Mouse (Mus musculus) liver, postnatal 0 days (tissue): ENCODE measurements around the gene 2010300C02Rik. TPM values are rescaled to one million over a fixed set of nuclear protein-coding genes. Genes with fewer than 3 reads are reported as not detected.

Source experiments
- ATAC-seq: fragments of 200-750 bp; cut with Nextera tagmentation; 2 replicates; pipeline ENCODE4 v1.8.0; 2017; ENCODE audit warnings: mild to moderate bottlenecking, moderate library complexity
- DNase-seq: peaks from one replicate; pipeline ENCODE4 v3.0.0-alpha.2; 2016
- H3K27ac ChIP-seq: fragments of 300-500 bp; sonication (generic); 2 replicates; pipeline ENCODE4 v1.5.1; 2014; ENCODE audit warnings: antibody characterized with exemption, moderate library complexity, mild to moderate bottlenecking, low read depth
- H3K27me3 ChIP-seq: fragments of 300-500 bp; sonication (generic); 2 replicates; pipeline ENCODE4 v1.6.1; 2014; ENCODE audit warnings: low read length, control low read depth, mixed read lengths; ENCODE audit not compliant: insufficient read depth
- H3K36me3 ChIP-seq: fragments of 300-500 bp; sonication (generic); replicated peaks from 2 replicates; pipeline ENCODE4 v1.6.1; 2014; ENCODE audit warnings: mild to moderate bottlenecking, control low read depth, low read length, moderate library complexity, mixed read lengths; ENCODE audit not compliant: insufficient read depth
- H3K4me1 ChIP-seq: fragments of 300-500 bp; sonication (generic); 2 replicates; pipeline ENCODE4 v1.6.1; 2014; ENCODE audit warnings: antibody characterized with exemption, mild to moderate bottlenecking, control low read depth; ENCODE audit not compliant: insufficient read depth
- H3K4me2 ChIP-seq: fragments of 300-500 bp; sonication (generic); 2 replicates; pipeline ENCODE4 v1.6.1; 2014; ENCODE audit warnings: low read depth, mild to moderate bottlenecking, low read length, moderate library complexity, mixed read lengths
- H3K4me3 ChIP-seq: fragments of 300-500 bp; sonication (generic); 2 replicates; pipeline ENCODE4 v1.5.1; 2014; ENCODE audit warnings: low read depth, low read length
- H3K9ac ChIP-seq: fragments of 300-500 bp; sonication (generic); replicated peaks from 2 replicates; pipeline ENCODE4 v1.6.1; 2014; ENCODE audit warnings: mild to moderate bottlenecking, moderate library complexity
- H3K9me3 ChIP-seq: fragments of 300-500 bp; sonication (generic); 2 replicates; pipeline ENCODE4 v1.6.1; 2016; ENCODE audit warnings: mild to moderate bottlenecking, control low read depth, low read length, mixed read lengths
- CTCF ChIP-seq: sonication (generic); IDR thresholded peaks from 2 replicates; pipeline ENCODE4 v1.5.1; 2016; ENCODE audit warnings: antibody characterized with exemption, low read depth
- EP300 ChIP-seq: IDR thresholded peaks from 2 replicates; pipeline ENCODE4 v1.6.1; 2016; ENCODE audit warnings: antibody characterized with exemption, low read depth, mild to moderate bottlenecking
- WGBS: fragments of 180-500 bp; shearing (Covaris S2); extraction: QIAGEN DNeasy Blood & Tissue Kit; methylation state at CpG from one replicate; pipeline ENCODE4 v1.1.7; 2014; ENCODE audit not compliant: insufficient replicate concordance; 5-methylcytosine and 5-hydroxymethylcytosine counted together
- polyA plus RNA-seq: library from polyadenylated mRNA; unstranded; fragments of >200 nt; fragmentation: Nextera tagmentation; extraction: Ambion mirVana; gene quantifications from 2 replicates; pipeline ENCODE4 v1.2.1, GENCODE M21; 2015

Gene 2010300C02Rik
- polyA plus RNA-seq, 1 experiment from 2014 or later = 0.20 TPM

DNA sequence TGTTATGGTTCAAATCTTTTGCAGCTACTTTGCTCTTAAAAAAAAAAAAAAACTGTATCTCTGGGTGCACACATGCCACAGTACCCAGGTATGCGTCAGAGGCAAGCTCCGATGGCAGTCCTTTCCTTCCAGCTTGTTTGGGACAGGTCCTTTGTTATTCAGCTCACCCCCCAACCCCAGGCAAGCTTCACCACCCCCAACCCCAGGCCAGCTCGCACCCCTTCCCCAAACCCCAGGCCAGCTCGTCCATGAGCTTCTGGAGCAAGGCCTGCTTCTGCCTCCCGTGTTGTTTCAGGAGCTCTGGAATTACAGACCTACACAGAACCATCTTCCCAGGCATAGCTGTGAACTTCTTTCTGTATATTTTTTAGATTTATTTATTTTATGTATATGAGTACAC, 83.1 kb downstream of the 2010300C02Rik start:
- Histone ChIP-seq H3K27me3 (no peaks in the 10 kb centered on the region), H3K4me1 (no peaks in the 10 kb centered on the region), H3K36me3 (no peaks in the 10 kb centered on the region), H3K9me3 (no peaks in the 10 kb centered on the region), H3K4me3 (no peak overlapping the region), H3K27ac (no peak overlapping the region), H3K9ac (no peak overlapping the region), H3K4me2 (no peak overlapping the region)
- TF ChIP-seq CTCF (no peak), EP300 (no peak)
- WGBS = 85% methylated on average over 5 of the region's 5 CpGs
- no peak for ATAC-seq
- DNase-seq = no peak

DNA sequence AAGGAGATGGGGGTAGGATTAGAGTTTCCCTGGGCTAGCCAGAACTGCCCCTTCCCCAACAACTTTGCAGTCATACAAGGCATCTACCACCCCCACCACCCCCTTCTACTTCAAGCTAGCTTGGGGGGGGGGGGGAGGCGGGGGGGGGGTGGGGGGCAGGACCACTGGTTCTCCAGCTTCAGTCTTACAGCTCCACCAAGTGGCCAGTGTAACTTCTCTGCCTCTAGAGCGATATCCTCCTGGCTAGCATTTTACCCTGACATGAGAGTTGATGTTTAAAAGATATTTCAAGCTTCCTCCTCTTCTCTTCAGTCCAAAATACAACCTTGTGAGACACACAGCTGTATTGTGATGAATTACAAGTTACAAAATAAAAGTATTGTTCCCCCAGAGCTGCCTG, 83.7 kb downstream of the 2010300C02Rik start:
- no peak overlapping the region for H3K27ac ChIP-seq
- no peak for ATAC-seq
- no peak overlapping the region for H3K9ac ChIP-seq
- H3K4me1 ChIP-seq = no peaks in the 10 kb centered on the region
- no peaks in the 10 kb centered on the region for H3K9me3 ChIP-seq
- 38% methylated on average over 2 of the region's 2 CpGs for WGBS
- H3K36me3 ChIP-seq = no peaks in the 10 kb centered on the region
- DNase-seq = no peak
- TF ChIP-seq CTCF (peak; percentile 44), EP300 (no peak)
- H3K27me3 ChIP-seq = no peaks in the 10 kb centered on the region
- H3K4me3 ChIP-seq = no peak overlapping the region
- H3K4me2 ChIP-seq = no peak overlapping the region

- TF ChIP-seq EP300 (no peak), CTCF (0 out of 2 replicates have a peak, but pooled peaks have one; percentile 18)
- ATAC-seq (no peak), DNase-seq (no peak)
- no peak overlapping the region for H3K4me2 ChIP-seq
- H3K27ac ChIP-seq = no peak overlapping the region
- no peaks in the 10 kb centered on the region for H3K9me3 ChIP-seq
- H3K4me1 ChIP-seq = no peaks in the 10 kb centered on the region
- no peak overlapping the region for H3K9ac ChIP-seq
- WGBS = 56% methylated on average over 7 of the region's 7 CpGs
- no peak overlapping the region for H3K4me3 ChIP-seq
- H3K27me3 ChIP-seq = no peaks in the 10 kb centered on the region
- no peaks in the 10 kb centered on the region for H3K36me3 ChIP-seq
These were observed 84.2 kb downstream of the 2010300C02Rik start for GRCm38 (mm10) chr1:37635716-37636115.

DNA sequence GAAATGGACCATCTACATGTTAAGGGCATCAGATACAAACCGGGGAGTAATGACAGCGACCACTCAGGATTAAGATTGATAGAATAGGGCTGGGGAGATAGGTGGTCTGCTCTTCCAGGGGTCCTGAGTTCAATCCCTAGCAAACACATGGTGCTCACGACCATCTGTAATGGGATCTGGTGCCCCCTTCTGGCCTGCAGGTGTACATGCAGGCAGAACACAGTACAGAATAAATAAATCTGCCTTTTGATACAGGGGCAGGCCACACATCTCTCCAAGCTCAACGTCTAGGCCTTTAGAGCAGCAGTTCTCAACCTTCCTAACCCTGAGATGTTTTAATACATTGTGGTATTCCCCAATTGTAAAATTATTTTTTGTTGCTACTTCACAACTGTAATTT, 85.2 kb downstream of the 2010300C02Rik start:
- DNase-seq = peak; percentile 57
- H3K4me2 ChIP-seq = no peak overlapping the region
- ATAC-seq = no peak
- no peak overlapping the region for H3K9ac ChIP-seq
- TF ChIP-seq EP300 = no peak
- TF ChIP-seq CTCF = peak; percentile 90
- no peaks in the 10 kb centered on the region for H3K9me3 ChIP-seq
- H3K4me3 ChIP-seq = no peak overlapping the region
- no peaks in the 10 kb centered on the region for H3K27me3 ChIP-seq
- no peaks in the 10 kb centered on the region for H3K4me1 ChIP-seq
- H3K36me3 ChIP-seq = no peaks in the 10 kb centered on the region
- WGBS = 22% methylated on average over 4 of the region's 4 CpGs
- no peak overlapping the region for H3K27ac ChIP-seq

DNA sequence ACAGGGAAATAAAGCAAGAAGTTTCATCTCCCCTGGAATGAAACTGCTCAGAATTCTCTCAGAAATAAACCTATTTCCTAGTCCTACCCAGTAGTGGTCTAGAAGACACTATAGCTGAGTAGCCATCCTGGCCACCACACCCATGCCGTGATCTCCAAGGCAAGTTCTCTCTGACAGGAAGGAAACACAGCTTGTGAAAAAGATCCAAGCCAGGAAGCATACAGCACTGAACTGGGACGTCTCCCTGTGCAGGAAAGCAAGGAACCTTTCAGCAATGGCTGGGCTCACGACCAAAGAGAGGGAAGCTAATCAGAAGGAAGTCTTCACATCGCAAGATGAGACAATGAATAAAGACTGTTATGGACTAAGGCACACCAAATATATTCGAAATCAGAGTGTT, 86.4 kb downstream of the 2010300C02Rik start:
- H3K4me1 ChIP-seq = no peaks in the 10 kb centered on the region
- no peak for DNase-seq
- H3K27ac ChIP-seq = no peak overlapping the region
- no peak for ATAC-seq
- no peaks in the 10 kb centered on the region for H3K9me3 ChIP-seq
- 42% methylated on average over 5 of the region's 5 CpGs for WGBS
- H3K4me3 ChIP-seq = no peak overlapping the region
- no peaks in the 10 kb centered on the region for H3K27me3 ChIP-seq
- no peaks in the 10 kb centered on the region for H3K36me3 ChIP-seq
- H3K4me2 ChIP-seq = no peak overlapping the region
- no peak overlapping the region for H3K9ac ChIP-seq
- no peak for TF ChIP-seq CTCF

DNA sequence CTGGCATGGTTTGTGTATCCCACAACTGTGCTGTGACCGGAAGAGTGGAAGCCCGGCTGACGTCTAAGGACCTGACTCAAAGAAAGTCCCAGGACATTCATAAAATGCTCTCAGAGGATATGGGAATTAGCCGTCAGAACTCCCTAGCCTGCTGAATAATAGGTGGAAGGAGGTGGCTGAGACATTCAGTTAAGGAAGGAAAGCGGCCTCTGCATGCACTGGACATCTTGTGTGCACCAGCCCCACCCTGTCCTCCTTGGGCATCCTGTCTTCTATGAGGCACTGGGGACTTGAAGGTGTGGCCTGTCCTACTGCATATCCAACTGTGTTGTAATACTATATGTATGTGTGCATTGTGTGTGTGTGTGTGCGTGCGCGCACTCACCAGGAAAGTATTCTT, 87.5 kb downstream of the 2010300C02Rik start:
- no peak overlapping the region for H3K4me3 ChIP-seq
- no peak overlapping the region for H3K27ac ChIP-seq
- ATAC-seq (no peak), DNase-seq (no peak)
- no peaks in the 10 kb centered on the region for H3K27me3 ChIP-seq
- no peak overlapping the region for H3K9ac ChIP-seq
- 83% methylated on average over 8 of the region's 8 CpGs for WGBS
- H3K4me2 ChIP-seq = no peak overlapping the region
- TF ChIP-seq CTCF (no peak), EP300 (no peak)
- H3K36me3 ChIP-seq = no peaks in the 10 kb centered on the region
- no peaks in the 10 kb centered on the region for H3K9me3 ChIP-seq
- H3K4me1 ChIP-seq = no peaks in the 10 kb centered on the region

GRCm38 (mm10) chr1:37631456-37631855, 88.4 kb downstream of the 2010300C02Rik start:
- WGBS = 73% methylated on average over 6 of the region's 6 CpGs
- no peaks in the 10 kb centered on the region for H3K9me3 ChIP-seq
- H3K9ac ChIP-seq = no peak overlapping the region
- H3K36me3 ChIP-seq = no peaks in the 10 kb centered on the region
- no peaks in the 10 kb centered on the region for H3K4me1 ChIP-seq
- no peak for TF ChIP-seq EP300
- no peak for TF ChIP-seq CTCF
- no peak overlapping the region for H3K27ac ChIP-seq
- H3K4me2 ChIP-seq = no peak overlapping the region
- no peak for ATAC-seq
- DNase-seq = no peak
- no peaks in the 10 kb centered on the region for H3K27me3 ChIP-seq
- H3K4me3 ChIP-seq = no peak overlapping the region
